Mouse (Mus musculus) embryo, embryonic 11.5 days (tissue): ENCODE measurements around the gene Grin2a.
A peak's percentile ranks its signal among the peaks of the same experiment; 100 is the strongest.
"Not testable (repeated sequence)": the region's sequence is repeated elsewhere in the genome, so short reads cannot be mapped to it uniquely, and the experiment has no call there.

Experiments
- DNase-seq: peaks from one replicate; pipeline ENCODE4 v3.0.0-alpha.2; 2012; ENCODE audit warnings: low read depth, low spot score

Grin2a gene

GRCm38 (mm10) chr16:9664060-9664459 lies 331.3 kb downstream of the Grin2a start:
- no peak for DNase-seq

GRCm38 (mm10) chr16:9663508-9663907 lies 331.9 kb downstream of the Grin2a start:
- DNase-seq, result no peak

DNA sequence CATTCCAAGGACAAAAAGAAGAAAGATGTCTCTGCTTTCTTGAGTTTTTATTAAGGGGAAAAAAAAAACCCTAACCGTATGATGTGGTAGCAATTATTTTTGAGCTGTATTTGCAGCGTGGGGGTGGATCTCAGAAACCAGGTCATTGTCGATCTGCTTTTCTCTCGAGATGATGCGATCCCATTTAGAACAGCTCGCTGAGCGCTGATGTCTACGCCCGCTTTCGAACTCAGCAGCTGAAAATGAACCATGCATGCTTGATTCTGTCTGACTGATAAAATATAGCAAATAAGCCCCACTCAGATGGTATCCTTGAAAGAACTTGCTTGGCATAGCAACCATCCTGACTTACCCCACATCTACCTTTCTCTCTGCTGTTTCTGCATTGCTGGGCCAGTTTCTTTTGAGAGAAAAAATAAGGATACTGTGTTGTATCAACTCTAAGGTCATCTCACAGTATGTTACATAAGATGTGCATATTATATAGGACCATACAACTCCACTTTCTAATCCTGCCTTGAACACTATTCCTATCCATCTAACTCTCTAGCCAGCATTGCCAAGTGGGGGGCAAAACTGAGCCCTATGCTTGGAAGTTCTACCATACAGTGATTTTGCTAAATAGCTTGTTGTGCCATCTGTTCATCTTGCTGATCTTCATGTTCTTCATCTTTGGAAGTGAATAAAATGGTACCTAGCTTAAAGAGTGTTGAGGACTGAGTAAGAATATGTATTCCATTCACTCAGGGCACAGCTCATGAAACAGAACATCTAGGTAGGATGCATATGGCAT lies 369.5 kb downstream of the Grin2a start:
- DNase-seq, result no peak

GRCm38 (mm10) chr16:9624346-9624745 lies 371.0 kb downstream of the Grin2a start:
- no peak for DNase-seq

DNA sequence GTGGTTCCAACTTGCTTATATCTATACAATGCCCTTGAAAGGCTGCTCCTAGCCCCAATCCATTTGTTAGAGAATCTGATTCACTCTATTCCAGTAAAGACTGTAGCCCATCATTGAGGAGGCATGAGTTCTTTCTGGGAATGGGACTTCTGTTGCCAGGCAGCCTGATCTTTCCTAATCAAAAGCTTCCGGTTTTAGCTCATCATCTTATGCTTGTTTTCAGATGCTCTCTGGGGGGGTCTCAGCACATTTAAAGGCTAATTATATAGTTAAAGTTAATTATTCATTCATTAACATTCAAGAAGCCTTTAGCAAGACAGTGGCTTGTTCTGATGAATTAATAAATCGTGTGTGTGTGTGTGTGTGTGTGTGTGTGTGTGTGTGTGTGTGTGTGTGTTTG lies 377.2 kb downstream of the Grin2a start:
- no peak for DNase-seq

- no peak for DNase-seq
Observed at GRCm38 (mm10) chr16:9617215-9617614, 378.1 kb downstream of the Grin2a start.

GRCm38 (mm10) chr16:9616807-9617206 lies 378.6 kb downstream of the Grin2a start:
- DNase-seq, result no peak

DNA sequence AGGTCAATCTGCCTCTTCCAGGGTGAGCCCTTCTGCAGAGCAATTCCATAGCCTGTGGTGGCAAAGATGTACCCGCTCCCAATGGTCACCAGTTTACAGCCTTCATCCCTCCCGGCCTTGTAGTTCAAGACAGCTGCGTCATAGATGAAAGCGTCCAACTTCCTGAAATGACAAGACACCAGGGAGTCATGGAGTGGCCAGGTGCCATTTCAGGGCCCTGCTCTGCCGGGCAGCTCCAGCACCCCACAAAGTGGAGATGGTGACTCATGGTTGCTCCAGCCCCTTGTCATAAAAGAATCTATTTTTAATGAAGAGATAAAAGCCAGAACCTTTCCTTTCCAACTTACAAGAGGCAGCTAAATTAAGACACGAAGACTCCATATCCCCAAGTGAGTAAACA lies 382.8 kb downstream of the Grin2a start:
- DNase-seq, result not testable (repeated sequence)

GRCm38 (mm10) chr16:9607432-9607831 lies 387.9 kb downstream of the Grin2a start:
- DNase-seq, result no peak

- no peak for DNase-seq
Observed at GRCm38 (mm10) chr16:9603983-9604382, 391.4 kb downstream of the Grin2a start.

GRCm38 (mm10) chr16:9602579-9602978 lies 392.8 kb downstream of the Grin2a start:
- DNase-seq, result no peak

DNA sequence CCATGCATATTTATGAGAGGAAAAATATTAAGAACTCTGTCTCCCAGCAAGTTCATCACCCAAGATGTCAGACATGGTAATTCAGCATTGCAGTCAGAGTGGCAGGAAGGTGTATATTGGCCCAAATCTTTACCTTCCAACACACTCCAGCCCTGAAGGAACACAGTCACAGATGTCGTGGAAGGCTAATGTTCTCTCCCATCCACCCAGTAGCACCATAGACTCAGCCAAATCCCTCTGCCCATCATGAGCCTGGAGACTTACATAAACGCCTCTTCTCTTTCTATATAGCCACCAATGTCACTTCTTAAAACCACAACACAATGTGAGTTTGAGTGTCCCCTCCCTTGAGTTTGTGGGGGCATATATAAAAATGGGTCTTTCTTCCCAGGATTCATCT lies 406.2 kb downstream of the Grin2a start:
- no peak for DNase-seq

GRCm38 (mm10) chr16:9588431-9588830 lies 406.9 kb downstream of the Grin2a start:
- DNase-seq, result no peak

- DNase-seq, result no peak
Observed at GRCm38 (mm10) chr16:9583981-9584380, 411.4 kb downstream of the Grin2a start.

GRCm38 (mm10) chr16:9571793-9572192 lies 423.6 kb downstream of the Grin2a start:
- DNase-seq, result no peak

- DNase-seq, result no peak
Observed at GRCm38 (mm10) chr16:9567286-9567685, 428.1 kb downstream of the Grin2a start.

- DNase-seq, result peak; percentile 4
Observed at GRCm38 (mm10) chr16:9561816-9562215, 433.5 kb downstream of the Grin2a start.

DNA sequence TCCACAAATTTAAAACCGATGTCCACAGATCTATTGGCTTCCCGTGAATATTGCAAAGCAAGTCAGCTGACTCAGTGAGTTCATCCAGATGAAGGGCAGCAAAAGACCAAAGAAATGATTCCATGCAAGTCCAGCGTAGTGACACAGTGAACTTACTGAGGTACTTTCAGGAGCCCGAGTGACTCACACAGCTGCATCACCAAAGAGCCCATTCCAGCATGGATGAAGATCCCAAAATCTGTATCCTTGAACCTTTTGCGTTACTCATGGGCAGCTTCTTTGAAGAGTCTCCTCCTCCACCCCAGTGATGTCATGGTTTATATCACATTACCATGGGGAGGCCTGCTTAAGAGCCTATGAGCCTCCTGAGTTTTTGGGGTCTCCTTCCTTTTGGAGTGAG lies 460.2 kb downstream of the Grin2a start:
- no peak for DNase-seq

DNA sequence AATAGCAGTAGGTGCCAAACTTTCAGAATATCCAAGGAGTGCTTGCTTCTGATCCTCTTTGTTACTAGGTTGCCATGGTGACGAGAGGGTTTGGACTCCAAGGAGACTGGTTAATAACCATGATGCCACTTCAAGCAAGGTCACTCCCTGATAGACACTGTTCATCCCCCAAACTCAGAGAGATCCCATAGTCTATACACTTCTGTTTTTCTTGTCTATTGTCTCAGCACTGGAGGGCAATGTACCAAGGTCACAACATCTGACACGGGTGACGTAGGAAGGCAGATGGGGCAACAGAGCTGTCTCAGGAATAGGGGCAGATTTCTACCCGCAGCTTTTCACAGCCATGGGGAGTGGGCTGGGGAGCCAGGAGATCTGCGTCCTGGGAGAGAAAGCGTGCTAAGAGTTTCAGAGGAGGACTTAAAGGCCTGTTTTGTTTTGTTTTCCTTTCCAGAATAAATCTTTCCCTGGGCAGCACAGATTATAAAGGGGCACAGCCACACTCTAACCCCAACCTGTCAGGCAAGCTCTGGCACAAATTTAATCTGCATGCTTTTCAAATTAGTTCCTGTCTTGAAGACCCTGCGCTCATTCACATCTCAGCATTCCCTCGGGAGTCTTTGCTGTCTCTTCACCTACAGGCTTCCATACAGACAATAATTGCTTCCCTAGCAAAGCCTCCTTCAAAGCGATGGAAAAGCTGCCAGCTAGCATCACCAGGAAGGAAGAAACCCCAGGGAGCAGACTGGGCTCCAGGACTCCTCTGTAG lies 461.6 kb downstream of the Grin2a start:
- no peak for DNase-seq

- DNase-seq, result no peak
Observed at GRCm38 (mm10) chr16:9532843-9533532, 462.4 kb downstream of the Grin2a start.

DNA sequence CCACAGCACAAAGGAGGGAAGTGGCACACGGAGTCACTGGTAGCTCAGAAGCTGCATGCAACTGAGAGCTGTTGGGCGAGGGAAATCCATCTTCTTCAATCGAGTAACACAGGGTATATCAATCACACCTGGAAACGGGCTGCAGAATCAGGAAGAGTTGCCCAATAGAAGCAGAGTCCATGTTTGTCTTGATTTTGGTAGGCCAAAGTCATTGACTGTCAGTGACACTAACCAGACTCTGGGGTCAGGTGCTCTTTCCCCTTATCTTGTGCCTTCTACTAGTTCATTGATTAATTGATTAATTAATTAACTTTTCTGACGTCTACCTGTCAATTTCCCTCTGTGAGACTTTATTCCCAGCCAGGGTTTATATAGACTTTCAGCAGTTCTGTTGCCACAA lies 468.1 kb downstream of the Grin2a start:
- no peak for DNase-seq

DNA sequence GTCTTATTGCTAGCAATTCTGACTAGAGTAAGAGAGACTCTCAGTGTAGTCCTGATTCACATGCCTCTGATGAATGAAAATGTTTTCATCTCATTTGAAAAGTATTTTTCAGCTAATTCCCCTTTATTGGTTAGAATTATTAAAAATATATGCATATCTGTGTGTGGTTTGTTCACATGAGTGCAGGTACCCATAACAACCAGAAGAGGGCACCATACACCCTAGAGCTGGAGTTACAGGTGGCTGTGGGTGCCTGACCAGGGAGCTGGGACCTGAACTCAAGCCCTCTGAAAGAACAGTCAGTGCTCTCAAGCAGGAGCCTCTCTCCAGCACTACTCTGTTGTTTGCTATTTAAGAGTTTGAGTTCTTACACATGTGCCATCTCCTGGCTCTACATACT lies 472.0 kb downstream of the Grin2a start:
- no peak for DNase-seq
